Mouse (Mus musculus): ENCODE results near the gene Noxred1.

DNA sequence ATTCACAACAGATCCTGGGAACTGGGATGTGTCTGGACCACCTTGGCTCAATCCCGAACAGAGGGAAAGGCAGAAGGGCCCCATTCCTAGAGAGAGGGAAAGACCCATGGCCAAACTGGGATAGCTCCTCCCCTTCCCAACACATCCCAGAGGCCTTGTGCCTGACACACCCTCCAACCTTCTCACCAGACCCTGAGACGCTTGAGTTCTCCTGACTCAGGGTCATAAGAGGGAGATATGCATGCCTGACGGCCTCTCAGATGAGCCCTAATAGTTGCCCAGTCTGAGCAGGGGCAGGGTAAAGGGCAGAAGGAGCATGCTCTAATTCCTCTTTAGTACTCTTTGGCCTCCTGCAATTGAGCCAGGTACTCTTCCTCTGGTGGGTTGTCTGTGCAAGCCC is 40.8 kb upstream of the Noxred1 start:
- TF ChIP-seq CTCF (IDR thresholded peaks at IDR 0.05; ENCODE audit: control insufficient read depth, insufficient read depth, low read length) (no peak), POLR2A (IDR thresholded peaks at IDR 0.05; ENCODE audit: borderline replicate concordance, control insufficient read depth, low read depth, low read length) (no peak)

Data from bone marrow, adult 2 months (tissue).